Mouse (Mus musculus) forebrain, embryonic 11.5 days (tissue): Measurements from ENCODE around the gene Trp53. TPM values are rescaled to one million over a fixed set of nuclear protein-coding genes. Genes with fewer than 3 reads are reported as not detected.
"Not testable (repeated sequence)": the region's sequence is repeated elsewhere in the genome, so short reads cannot be mapped to it uniquely, and the experiment has no call there.

Source experiments
- ATAC-seq: fragments of 200-750 bp; cut with Nextera tagmentation; replicated peaks from 2 replicates; pipeline ENCODE4 v1.8.0; 2017; ENCODE audit warnings: moderate TSS enrichment; ENCODE audit not compliant: low FRiP score
- DNase-seq: peaks from one replicate; pipeline ENCODE4 v3.0.0-alpha.2; 2017; ENCODE audit warnings: low spot score
- H3K27ac ChIP-seq: fragments of 300-500 bp; sonication (generic); 2 replicates; pipeline ENCODE4 v1.5.1; 2014; ENCODE audit warnings: low read depth, low read length
- H3K27me3 ChIP-seq: fragments of 300-500 bp; sonication (generic); 2 replicates; pipeline ENCODE4 v1.6.1; 2014; ENCODE audit warnings: mild to moderate bottlenecking, low read length, mixed read lengths; ENCODE audit not compliant: control insufficient read depth, insufficient read depth
- H3K36me3 ChIP-seq: fragments of 300-500 bp; sonication (generic); 2 replicates; pipeline ENCODE4 v1.6.1; 2014; ENCODE audit warnings: mild to moderate bottlenecking, low read length, moderate library complexity, mixed read lengths; ENCODE audit not compliant: control insufficient read depth, insufficient read depth
- H3K4me1 ChIP-seq: fragments of 300-500 bp; sonication (generic); replicated peaks from 2 replicates; pipeline ENCODE4 v1.6.1; 2014; ENCODE audit warnings: low read length, mixed read lengths; ENCODE audit not compliant: control insufficient read depth, insufficient read depth
- H3K4me2 ChIP-seq: fragments of 300-500 bp; sonication (generic); 2 replicates; pipeline ENCODE4 v1.6.1; 2014; ENCODE audit warnings: low read depth, mild to moderate bottlenecking, low read length, moderate library complexity, mixed read lengths; ENCODE audit not compliant: severe bottlenecking
- H3K4me3 ChIP-seq: fragments of 300-500 bp; sonication (generic); 2 replicates; pipeline ENCODE4 v1.5.1; 2014; ENCODE audit warnings: low read depth, low read length
- H3K9ac ChIP-seq: fragments of 300-500 bp; sonication (generic); 2 replicates; pipeline ENCODE4 v1.6.1; 2014; ENCODE audit warnings: low read length
- H3K9me3 ChIP-seq: fragments of 300-500 bp; sonication (generic); 2 replicates; pipeline ENCODE4 v1.6.1; 2016; ENCODE audit warnings: low read length, mixed read lengths; ENCODE audit not compliant: control insufficient read depth
- WGBS: fragments of 180-500 bp; shearing (Covaris S2); extraction: QIAGEN DNeasy Blood & Tissue Kit; methylation state at CpG from one replicate; pipeline ENCODE4 v1.1.7; 2014; 5-methylcytosine and 5-hydroxymethylcytosine counted together
- polyA plus RNA-seq: library from polyadenylated mRNA; unstranded; fragments of >200 nt; fragmentation: Nextera tagmentation; extraction: Ambion mirVana; gene quantifications from 2 replicates; pipeline ENCODE4 v1.2.1, GENCODE M21; 2014

Trp53 gene
- polyA plus RNA-seq, 1 experiment from 2014 or later: 168 TPM

DNA sequence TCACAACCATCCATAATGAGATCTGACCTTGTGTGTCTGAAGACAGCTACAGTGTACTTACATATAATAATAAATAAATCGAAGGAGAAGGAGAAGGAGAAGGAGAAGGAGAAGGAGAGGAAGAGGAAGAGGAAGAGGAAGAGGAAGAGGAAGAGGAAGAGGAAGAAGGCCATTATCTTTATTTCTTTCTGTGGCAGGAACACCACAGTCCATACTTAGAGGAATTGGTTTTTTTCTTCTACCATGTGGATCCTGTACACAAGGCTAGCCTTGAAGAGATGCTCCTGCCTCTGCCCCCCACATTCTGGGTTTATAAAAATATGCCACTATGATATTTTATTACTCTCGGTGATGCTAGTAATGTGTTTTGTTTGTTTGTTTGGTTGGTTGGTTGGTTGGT lies 26.7 kb downstream of the Trp53 start:
- no peak overlapping the region for H3K27ac ChIP-seq
- H3K4me3 ChIP-seq: no peak overlapping the region

DNA sequence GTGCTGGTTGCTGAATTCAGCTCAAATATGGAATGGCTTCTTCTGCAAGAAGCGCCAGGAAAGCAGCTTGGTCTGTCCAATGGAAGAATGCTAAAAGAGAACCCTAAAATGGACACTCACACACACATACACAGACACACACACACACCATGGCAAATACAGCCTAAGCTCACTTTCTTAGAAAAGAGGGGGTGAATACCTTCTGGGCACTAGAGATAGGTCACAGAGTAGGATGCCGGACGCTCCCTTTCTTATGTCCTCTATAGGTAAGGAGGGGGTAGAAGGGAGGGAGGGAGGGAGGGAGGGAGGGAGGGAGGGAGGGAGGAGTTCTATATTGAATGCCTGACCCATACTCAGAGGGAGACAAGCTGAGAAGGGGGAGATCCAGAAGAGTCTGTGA lies 28.4 kb downstream of the Trp53 start:
- Histone ChIP-seq H3K27ac (no peak overlapping the region), H3K27me3 (peaks cover 8% of the 10 kb centered on the region)

More for the DNA sequence above, 26.7 kb downstream of the Trp53 start:
- H3K4me2 ChIP-seq: no peak overlapping the region
- no peak overlapping the region for H3K9ac ChIP-seq
- ATAC-seq (no peak), DNase-seq (no peak)
- no peaks in the 10 kb centered on the region for H3K9me3 ChIP-seq
- peaks cover 7% of the 10 kb centered on the region; the same call in 1 of the 2 replicates for H3K4me1 ChIP-seq
- H3K27me3 ChIP-seq: peaks cover 8% of the 10 kb centered on the region
- no peaks in the 10 kb centered on the region for H3K36me3 ChIP-seq
- WGBS: 86% methylated on average over 2 of the region's 2 CpGs

DNA sequence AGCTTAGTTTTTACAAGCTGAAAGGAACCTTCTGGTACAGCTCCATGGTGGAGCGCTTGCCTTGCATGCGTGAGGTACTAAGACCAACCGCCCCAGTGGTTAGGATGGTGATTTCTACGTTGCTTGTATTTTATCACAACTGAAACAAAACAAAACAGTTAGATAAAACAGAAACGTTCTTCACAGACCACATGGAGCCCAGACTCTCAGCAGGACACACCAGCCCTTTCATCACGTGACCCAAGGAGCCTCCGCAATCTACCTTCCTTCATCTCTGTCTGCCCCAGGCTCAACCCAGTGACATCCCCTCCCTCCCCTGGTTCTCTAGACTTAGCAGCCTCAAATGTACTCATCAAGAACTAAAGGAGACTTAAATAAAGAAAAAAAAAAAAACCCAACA lies 29.3 kb downstream of the Trp53 start:
- WGBS: 64% methylated on average over 7 of the region's 7 CpGs

More for the DNA sequence above, 28.4 kb downstream of the Trp53 start:
- DNase-seq (no peak), ATAC-seq (no peak)
- Histone ChIP-seq H3K4me3 (no peak overlapping the region), H3K36me3 (no peaks in the 10 kb centered on the region), H3K4me2 (no peak overlapping the region), H3K9me3 (no peaks in the 10 kb centered on the region), H3K9ac (no peak overlapping the region), H3K4me1 (peaks cover 7% of the 10 kb centered on the region; the same call in 1 of the 2 replicates)
- 82% methylated on average over 3 of the region's 3 CpGs for WGBS

DNA sequence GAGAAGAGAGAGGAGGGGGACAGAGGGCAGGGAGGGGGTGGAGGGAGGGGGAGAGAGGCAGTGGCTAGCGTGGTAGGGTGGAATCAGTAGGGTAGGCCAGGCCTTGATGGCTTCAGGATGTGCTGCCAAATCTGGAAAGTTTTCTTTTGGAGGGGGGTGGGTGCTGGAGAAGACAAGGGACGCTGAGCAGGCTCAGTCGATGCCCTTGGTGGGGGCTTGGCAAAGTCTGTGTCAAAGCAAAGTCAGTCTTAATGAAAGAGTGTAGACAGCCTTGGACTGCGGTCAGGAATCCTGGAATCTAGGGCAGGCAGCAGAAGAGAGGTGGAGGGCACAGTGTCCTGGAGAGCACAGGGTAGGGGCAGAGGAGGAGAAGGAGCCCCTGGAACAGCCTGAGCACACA lies 30.7 kb downstream of the Trp53 start:
- H3K27me3 ChIP-seq: no peaks in the 10 kb centered on the region
- no peak overlapping the region for H3K27ac ChIP-seq
- WGBS: 65% methylated on average over 4 of the region's 4 CpGs
- ATAC-seq: no peak
- no peak overlapping the region for H3K4me3 ChIP-seq
- DNase-seq: no peak
- peaks cover 4% of the 10 kb centered on the region; the same call in 1 of the 2 replicates for H3K4me1 ChIP-seq
- no peaks in the 10 kb centered on the region for H3K9me3 ChIP-seq
- H3K36me3 ChIP-seq: no peaks in the 10 kb centered on the region
- H3K4me2 ChIP-seq: no peak overlapping the region
- no peak overlapping the region for H3K9ac ChIP-seq

More for the DNA sequence above, 29.3 kb downstream of the Trp53 start:
- H3K4me2 ChIP-seq: no peak overlapping the region
- no peak for DNase-seq
- H3K27me3 ChIP-seq: peaks cover 5% of the 10 kb centered on the region
- H3K9me3 ChIP-seq: no peaks in the 10 kb centered on the region
- no peak overlapping the region for H3K27ac ChIP-seq
- ATAC-seq: no peak
- no peak overlapping the region for H3K4me3 ChIP-seq
- no peaks in the 10 kb centered on the region for H3K36me3 ChIP-seq
- peaks cover 7% of the 10 kb centered on the region; the same call in 1 of the 2 replicates for H3K4me1 ChIP-seq
- no peak overlapping the region for H3K9ac ChIP-seq

DNA sequence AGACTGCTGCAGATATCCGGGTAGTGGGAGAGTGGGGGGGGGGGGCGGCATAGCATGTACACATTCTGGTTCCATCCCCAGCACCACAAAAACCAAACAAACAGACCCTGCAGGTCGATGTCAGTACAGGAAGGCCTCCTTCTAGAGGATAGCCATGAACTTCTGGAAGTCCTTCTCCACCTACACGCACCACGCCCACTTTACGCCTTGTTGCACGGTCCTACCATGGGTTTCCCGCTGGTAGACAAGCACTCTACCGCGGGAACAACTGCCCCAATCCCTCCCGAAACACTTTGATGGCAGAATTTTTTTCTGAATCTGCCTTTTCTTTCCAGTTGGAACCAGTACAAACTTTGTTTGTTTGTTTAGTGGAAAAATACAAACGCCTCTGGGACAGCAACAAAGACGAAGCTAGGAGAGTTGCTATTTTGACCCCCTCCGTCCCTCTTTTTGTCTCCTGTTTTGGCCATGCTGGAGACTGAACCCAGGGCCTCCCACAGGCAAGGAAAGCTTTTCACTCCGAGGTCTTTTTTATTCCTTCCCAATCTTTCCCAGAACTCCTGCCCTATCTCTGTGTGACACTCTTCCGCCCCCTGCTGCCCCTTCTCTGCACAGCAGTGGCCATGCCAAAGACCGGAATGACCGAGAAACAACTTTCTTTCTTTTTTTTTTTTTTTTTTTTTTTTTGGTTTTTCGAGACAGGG lies 33.5 kb downstream of the Trp53 start:
- H3K27ac ChIP-seq: no peak overlapping the region

GRCm38 (mm10) chr11:69614257-69614588 lies 34.1 kb downstream of the Trp53 start:
- not testable (repeated sequence) for H3K4me1 ChIP-seq, DNase-seq, H3K9ac ChIP-seq, H3K4me3 ChIP-seq, ATAC-seq, H3K27ac ChIP-seq, H3K9me3 ChIP-seq, H3K36me3 ChIP-seq, H3K4me2 ChIP-seq, H3K27me3 ChIP-seq
- WGBS: 52% methylated on average over 11 of the region's 11 CpGs

More for the DNA sequence above, 33.5 kb downstream of the Trp53 start:
- Histone ChIP-seq H3K4me3 (no peak overlapping the region), H3K4me2 (peak overlapping the region; percentile 28; the same call in 1 of the 2 replicates), H3K9ac (peak overlapping the region; percentile 30; the same call in 1 of the 2 replicates), H3K36me3 (no peaks in the 10 kb centered on the region), H3K27me3 (no peaks in the 10 kb centered on the region), H3K4me1 (no peaks in the 10 kb centered on the region), H3K9me3 (no peaks in the 10 kb centered on the region)
- WGBS: 5% methylated on average over 18 of the region's 19 CpGs
- DNase-seq (peak; percentile 90), ATAC-seq (no peak)

- H3K4me3 ChIP-seq: no peak overlapping the region
- no peak overlapping the region for H3K9ac ChIP-seq
These were observed 36.6 kb downstream of the Trp53 start for GRCm38 (mm10) chr11:69616781-69617180.

GRCm38 (mm10) chr11:69617805-69618204 lies 37.6 kb downstream of the Trp53 start, which contains the start of gene Shbg:
Shbg (minus strand) TSS chr11:69617905.
- Histone ChIP-seq H3K27me3 (no peaks in the 10 kb centered on the region), H3K4me3 (no peak within 1 kb of the TSS), H3K4me1 (peaks cover 5% of the 10 kb centered on the region), H3K27ac (no peak within 1 kb of the TSS), H3K36me3 (no peaks in the 10 kb centered on the region), H3K9me3 (no peaks in the 10 kb centered on the region), H3K9ac (no peak within 1 kb of the TSS), H3K4me2 (no peak within 1 kb of the TSS)
- ATAC-seq (no peak), DNase-seq (no peak)
- 63% methylated on average over 5 of the region's 5 CpGs for WGBS

More at GRCm38 (mm10) chr11:69616781-69617180, 36.6 kb downstream of the Trp53 start:
- Histone ChIP-seq H3K27me3 (no peaks in the 10 kb centered on the region), H3K4me2 (no peak overlapping the region), H3K4me1 (peaks cover 3% of the 10 kb centered on the region), H3K9me3 (no peaks in the 10 kb centered on the region), H3K36me3 (no peaks in the 10 kb centered on the region), H3K27ac (no peak overlapping the region)
- 47% methylated on average over 10 of the region's 10 CpGs for WGBS
- ATAC-seq (no peak), DNase-seq (no peak)
